Mouse (Mus musculus): Measurements from ENCODE around the gene Micu1.
A peak's percentile ranks its signal among the peaks of the same experiment; 100 is the strongest.
"Not testable (repeated sequence)": the region's sequence is repeated elsewhere in the genome, so short reads cannot be mapped to it uniquely, and the experiment has no call there.

Gene Micu1

GRCm38 (mm10) chr10:59848079-59848877 is 146.0 kb downstream of the Micu1 start:
- DNase-seq (ENCODE audit: low read depth, low spot score): no peak

GRCm38 (mm10) chr10:59848953-59849352 is 146.7 kb downstream of the Micu1 start:
- peak; percentile 54 for DNase-seq (ENCODE audit: low read depth, low spot score)

- DNase-seq (ENCODE audit: low read depth, low spot score): no peak
These were observed 147.1 kb downstream of the Micu1 start for GRCm38 (mm10) chr10:59849371-59849770.

- no peak for DNase-seq (ENCODE audit: low read depth, low spot score)
These were observed 154.9 kb downstream of the Micu1 start for GRCm38 (mm10) chr10:59857157-59857556.

- no peak for DNase-seq (ENCODE audit: low read depth, low spot score)
These were observed 158.4 kb downstream of the Micu1 start for GRCm38 (mm10) chr10:59860684-59861083.

GRCm38 (mm10) chr10:59861201-59861600 is 158.9 kb downstream of the Micu1 start:
- DNase-seq (ENCODE audit: low read depth, low spot score): no peak

- DNase-seq (ENCODE audit: low read depth, low spot score): peak; percentile 58
These were observed 160.7 kb downstream of the Micu1 start for GRCm38 (mm10) chr10:59862816-59863440.

GRCm38 (mm10) chr10:59863620-59864019 is 161.3 kb downstream of the Micu1 start:
- DNase-seq (ENCODE audit: low read depth, low spot score): no peak

GRCm38 (mm10) chr10:59864232-59864875 is 162.1 kb downstream of the Micu1 start:
- peak; percentile 47 for DNase-seq (ENCODE audit: low read depth, low spot score)

- DNase-seq (ENCODE audit: low read depth, low spot score): peak; percentile 89
These were observed 162.8 kb downstream of the Micu1 start for GRCm38 (mm10) chr10:59864884-59865726.

GRCm38 (mm10) chr10:59868266-59868665 is 166.0 kb downstream of the Micu1 start:
- no peak for DNase-seq (ENCODE audit: low read depth, low spot score)

- DNase-seq (ENCODE audit: low read depth, low spot score): no peak
These were observed 167.8 kb downstream of the Micu1 start for GRCm38 (mm10) chr10:59870038-59870437.

GRCm38 (mm10) chr10:59872651-59873050 is 170.4 kb downstream of the Micu1 start:
- not testable (repeated sequence) for DNase-seq (ENCODE audit: low read depth, low spot score)

GRCm38 (mm10) chr10:59873206-59873605 is 170.9 kb downstream of the Micu1 start:
- DNase-seq (ENCODE audit: low read depth, low spot score): no peak

GRCm38 (mm10) chr10:59873613-59874012 is 171.3 kb downstream of the Micu1 start:
- DNase-seq (ENCODE audit: low read depth, low spot score): no peak

- DNase-seq (ENCODE audit: low read depth, low spot score): no peak
These were observed 173.1 kb downstream of the Micu1 start for GRCm38 (mm10) chr10:59875396-59875795.

- DNase-seq (ENCODE audit: low read depth, low spot score): not testable (repeated sequence)
These were observed 174.4 kb downstream of the Micu1 start for GRCm38 (mm10) chr10:59876698-59877097.

GRCm38 (mm10) chr10:59877421-59878117 is 175.3 kb downstream of the Micu1 start:
- no peak for DNase-seq (ENCODE audit: low read depth, low spot score)

- DNase-seq (ENCODE audit: low read depth, low spot score): peak; percentile 77
These were observed 176.5 kb downstream of the Micu1 start for GRCm38 (mm10) chr10:59878823-59879222.

- DNase-seq (ENCODE audit: low read depth, low spot score): peak; percentile 99
These were observed 177.2 kb downstream of the Micu1 start, which contains the start of gene Dnajb12 for GRCm38 (mm10) chr10:59879255-59880028. Dnajb12 (plus strand) TSS chr10:59879556.

All from brain, adult 2 months (tissue).